Mouse (Mus musculus) stomach, postnatal 0 days (tissue): ENCODE data around the gene Zbtb8a. TPM values are rescaled to one million over a fixed set of nuclear protein-coding genes. Genes with fewer than 3 reads are reported as not detected.
"Not testable (repeated sequence)": the region's sequence is repeated elsewhere in the genome, so short reads cannot be mapped to it uniquely, and the experiment has no call there.

Experiments used
- ATAC-seq: fragments of 200-750 bp; cut with Nextera tagmentation; 2 replicates; pipeline ENCODE4 v1.8.0; 2017; ENCODE audit not compliant: low FRiP score, low TSS enrichment
- DNase-seq: peaks from one replicate; pipeline ENCODE4 v3.0.0-alpha.2; 2016; ENCODE audit warnings: low spot score
- H3K27ac ChIP-seq: fragments of 300-500 bp; sonication (generic); replicated peaks from 2 replicates; pipeline ENCODE4 v1.5.1; 2014; ENCODE audit warnings: mild to moderate bottlenecking, control low read depth
- H3K27me3 ChIP-seq: fragments of 300-500 bp; sonication (generic); 2 replicates; pipeline ENCODE4 v1.6.1; 2014; ENCODE audit warnings: low read length; ENCODE audit not compliant: control insufficient read depth, insufficient read depth
- H3K36me3 ChIP-seq: fragments of 300-500 bp; sonication (generic); 2 replicates; pipeline ENCODE4 v1.6.1; 2014; ENCODE audit warnings: low read length, mixed read lengths; ENCODE audit not compliant: control insufficient read depth, insufficient read depth
- H3K4me1 ChIP-seq: fragments of 300-500 bp; sonication (generic); replicated peaks from 2 replicates; pipeline ENCODE4 v1.6.1; 2014; ENCODE audit warnings: antibody characterized with exemption; ENCODE audit not compliant: control insufficient read depth, insufficient read depth
- H3K4me2 ChIP-seq: fragments of 300-500 bp; sonication (generic); replicated peaks from 2 replicates; pipeline ENCODE4 v1.6.1; 2014; ENCODE audit warnings: low read depth, mild to moderate bottlenecking, control low read depth, moderate library complexity
- H3K4me3 ChIP-seq: fragments of 300-500 bp; sonication (generic); 2 replicates; pipeline ENCODE4 v1.5.1; 2014; ENCODE audit warnings: low read depth, low read length, control low read depth
- H3K9ac ChIP-seq: fragments of 300-500 bp; sonication (generic); 2 replicates; pipeline ENCODE4 v1.6.1; 2014; ENCODE audit warnings: mild to moderate bottlenecking, low read length, control low read depth, mixed read lengths
- H3K9me3 ChIP-seq: fragments of 300-500 bp; sonication (generic); 2 replicates; pipeline ENCODE4 v1.6.1; 2016; ENCODE audit warnings: low read length; ENCODE audit not compliant: control insufficient read depth
- CTCF ChIP-seq: IDR thresholded peaks from 2 replicates; pipeline ENCODE4 v1.5.1; 2016; ENCODE audit warnings: antibody characterized with exemption, low read depth, mild to moderate bottlenecking, moderate library complexity
- EP300 ChIP-seq: optimal IDR thresholded peaks from 2 replicates; pipeline ENCODE3; 2016; ENCODE audit warnings: antibody characterized with exemption
- WGBS: fragments of 180-500 bp; shearing (Covaris S2); extraction: QIAGEN DNeasy Blood & Tissue Kit; methylation state at CpG from one replicate; pipeline ENCODE4 v1.1.7; 2014; 5-methylcytosine and 5-hydroxymethylcytosine counted together
- polyA plus RNA-seq: library from polyadenylated mRNA; unstranded; fragments of >200 nt; fragmentation: Nextera tagmentation; extraction: Ambion mirVana; gene quantifications from 2 replicates; pipeline ENCODE4 v1.2.1, GENCODE M21; 2015

Zbtb8a gene
- 12.2 and 13.0 TPM in 2 replicates for polyA plus RNA-seq

DNA sequence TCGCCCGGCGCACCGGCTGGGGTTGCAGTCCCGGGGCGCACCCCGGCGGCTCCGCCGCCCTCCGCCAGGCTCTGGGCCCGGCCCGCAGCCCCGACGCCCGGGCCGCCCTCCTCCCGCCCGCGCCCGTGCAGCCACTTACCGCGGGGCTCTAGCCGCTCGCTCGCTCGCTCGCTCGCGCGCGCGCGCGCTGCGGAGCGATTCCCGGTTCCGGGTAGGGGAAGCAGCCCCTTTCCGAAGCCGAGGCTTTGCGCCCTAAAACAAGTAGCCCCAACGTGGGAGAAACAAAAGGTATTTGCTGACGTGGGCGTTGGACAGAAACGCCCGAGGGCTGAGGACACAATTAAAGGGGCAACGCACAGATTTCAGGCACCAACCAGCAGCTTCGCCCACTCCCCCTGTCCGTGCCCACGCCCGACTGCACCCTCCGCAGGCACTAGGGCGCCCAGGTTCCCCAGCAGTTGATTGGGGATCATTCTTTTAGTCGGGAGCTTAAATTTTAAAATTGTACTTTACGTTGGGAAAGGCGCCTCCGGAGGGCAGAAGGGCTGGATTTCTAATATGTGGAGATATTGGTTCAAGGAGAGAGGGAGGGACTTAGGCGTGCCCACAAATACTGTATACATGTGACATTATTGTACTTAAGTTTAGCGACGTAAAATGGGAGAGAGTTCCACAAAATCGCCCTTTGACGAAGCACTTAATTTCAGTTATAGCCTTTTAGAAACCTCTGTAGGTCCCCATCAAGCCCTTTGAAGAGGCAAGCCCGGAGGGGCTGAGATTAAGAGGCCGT, at the start of gene Zbtb8a:
Gene Zbtb8a, minus strand, starts transcription at position 516 of the 790 bp plus-strand sequence.
- H3K27me3 ChIP-seq, result no peaks in the 10 kb centered on the region
- WGBS, result 2% methylated on average over 59 of the region's 65 CpGs
- peak; percentile 61 for ATAC-seq

DNA sequence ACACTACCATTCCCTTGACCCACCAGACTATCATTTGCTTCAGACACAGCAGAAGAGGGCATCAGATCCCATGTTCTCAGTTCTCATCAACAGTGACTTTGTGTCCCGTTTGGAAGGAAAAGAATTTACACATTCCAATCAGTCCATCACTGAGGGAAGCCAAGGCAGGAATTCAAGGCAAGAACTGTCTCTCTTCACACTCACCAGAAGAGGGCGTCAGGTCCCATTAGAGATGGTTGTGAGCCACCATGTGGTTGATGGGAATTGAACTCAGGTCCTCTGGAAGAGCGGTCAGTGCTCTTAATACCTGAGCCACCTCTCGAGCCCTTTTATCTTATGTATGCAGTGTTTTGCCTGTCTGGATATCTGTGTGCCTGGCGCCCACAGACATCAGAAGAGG, 40.4 kb upstream of the Zbtb8a start:
- Histone ChIP-seq H3K9ac (no peak overlapping the region), H3K36me3 (no peaks in the 10 kb centered on the region), H3K4me2 (no peak overlapping the region), H3K27me3 (no peaks in the 10 kb centered on the region), H3K9me3 (no peaks in the 10 kb centered on the region), H3K4me1 (no peaks in the 10 kb centered on the region), H3K4me3 (no peak overlapping the region), H3K27ac (no peak overlapping the region)
- no peak for TF ChIP-seq EP300
- peak; percentile 35 for TF ChIP-seq CTCF
- no peak for ATAC-seq
- 69% methylated on average over 5 of the region's 5 CpGs for WGBS
- no peak for DNase-seq

More for the DNA sequence above, at the start of gene Zbtb8a:
- H3K9ac ChIP-seq, result peak within 1 kb of the TSS; percentile 98
- H3K4me3 ChIP-seq, result peak within 1 kb of the TSS; percentile 87
- no peaks in the 10 kb centered on the region for H3K36me3 ChIP-seq
- DNase-seq, result peak; percentile 77
- TF ChIP-seq EP300, result no peak
- peak; percentile 43 for TF ChIP-seq CTCF
- H3K27ac ChIP-seq, result peak within 1 kb of the TSS; percentile 98
- H3K4me2 ChIP-seq, result peak within 1 kb of the TSS; percentile 76
- no peaks in the 10 kb centered on the region for H3K9me3 ChIP-seq
- H3K4me1 ChIP-seq, result no peaks in the 10 kb centered on the region

DNA sequence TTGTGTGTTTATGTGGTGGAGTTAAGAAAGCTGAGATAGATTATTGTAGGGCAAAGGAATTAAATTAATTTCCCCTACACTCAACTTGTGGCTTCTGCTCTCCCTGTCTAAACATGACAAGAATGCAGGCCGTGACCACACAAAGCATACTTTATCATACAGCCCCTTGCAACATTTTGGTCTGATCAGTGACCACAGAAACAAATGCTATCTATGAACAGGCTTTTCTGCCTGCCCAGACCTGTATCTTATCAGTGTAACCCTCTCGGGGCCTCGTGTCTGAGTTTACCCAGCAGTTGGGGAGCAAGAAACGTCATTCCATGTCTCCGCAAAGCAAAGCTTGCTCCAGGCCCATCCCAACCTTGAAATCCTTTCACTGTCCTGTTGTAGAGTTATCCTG, 38.6 kb upstream of the Zbtb8a start:
- DNase-seq (no peak), ATAC-seq (no peak)
- Histone ChIP-seq H3K27me3 (no peaks in the 10 kb centered on the region), H3K36me3 (no peaks in the 10 kb centered on the region), H3K9me3 (no peaks in the 10 kb centered on the region), H3K27ac (no peak overlapping the region), H3K4me1 (no peaks in the 10 kb centered on the region), H3K4me3 (no peak overlapping the region), H3K4me2 (no peak overlapping the region), H3K9ac (no peak overlapping the region)
- TF ChIP-seq EP300 (no peak), CTCF (no peak)
- WGBS, result 41% methylated on average over 5 of the region's 5 CpGs

DNA sequence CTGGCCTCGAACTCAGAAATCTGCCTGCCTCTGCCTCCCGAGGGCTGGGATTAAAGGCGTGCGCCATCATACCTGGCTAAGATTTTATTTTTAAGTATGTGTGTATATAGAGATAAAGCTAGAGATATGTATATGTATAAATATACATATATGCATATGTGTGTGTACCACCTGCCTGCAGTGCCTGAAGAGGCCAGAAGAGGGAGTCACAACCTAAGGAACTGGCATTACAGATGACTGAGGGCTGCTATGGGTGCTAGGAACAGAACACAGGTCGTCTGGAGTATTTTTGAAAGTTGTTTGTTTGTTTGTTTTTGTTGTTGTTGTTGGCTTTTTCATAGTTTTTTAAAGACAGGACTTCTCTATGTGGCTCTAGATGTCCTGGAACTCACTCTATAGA, 38.0 kb upstream of the Zbtb8a start:
- no peaks in the 10 kb centered on the region for H3K4me1 ChIP-seq
- no peak for DNase-seq
- no peaks in the 10 kb centered on the region for H3K27me3 ChIP-seq
- H3K9ac ChIP-seq, result no peak overlapping the region
- TF ChIP-seq EP300 (no peak), CTCF (peak; percentile 51)
- H3K9me3 ChIP-seq, result no peaks in the 10 kb centered on the region
- H3K4me3 ChIP-seq, result no peak overlapping the region
- WGBS, result 92% methylated on average over 5 of the region's 5 CpGs
- H3K4me2 ChIP-seq, result no peak overlapping the region
- no peaks in the 10 kb centered on the region for H3K36me3 ChIP-seq
- ATAC-seq, result no peak
- H3K27ac ChIP-seq, result no peak overlapping the region

DNA sequence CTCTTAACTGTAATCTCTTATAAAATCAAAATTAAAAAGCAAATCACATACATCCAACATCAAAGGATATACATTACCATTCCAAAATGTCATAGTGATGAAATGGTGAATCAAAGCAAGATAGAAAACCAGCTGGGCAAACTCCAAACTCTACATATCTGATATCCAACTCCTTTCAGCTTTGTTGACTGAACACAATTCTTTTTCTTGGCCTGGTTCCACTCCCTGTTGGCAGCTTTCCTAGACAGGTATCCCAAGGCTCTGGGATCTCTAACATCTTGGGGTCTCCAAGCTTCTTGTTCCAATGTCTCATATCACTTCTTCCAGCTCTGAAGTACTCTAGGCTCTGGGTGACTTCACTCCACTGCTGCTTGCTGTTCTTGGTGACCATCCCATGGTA, 33.1 kb upstream of the Zbtb8a start:
- Histone ChIP-seq H3K4me1 (no peaks in the 10 kb centered on the region), H3K4me2 (no peak overlapping the region), H3K4me3 (no peak overlapping the region), H3K9me3 (no peaks in the 10 kb centered on the region), H3K9ac (no peak overlapping the region), H3K36me3 (no peaks in the 10 kb centered on the region), H3K27ac (no peak overlapping the region), H3K27me3 (no peaks in the 10 kb centered on the region)
- ATAC-seq (peak; percentile 6; the same call in 1 of the 2 replicates), DNase-seq (peak; percentile 58)
- no peak for TF ChIP-seq CTCF
- TF ChIP-seq EP300, result no peak

DNA sequence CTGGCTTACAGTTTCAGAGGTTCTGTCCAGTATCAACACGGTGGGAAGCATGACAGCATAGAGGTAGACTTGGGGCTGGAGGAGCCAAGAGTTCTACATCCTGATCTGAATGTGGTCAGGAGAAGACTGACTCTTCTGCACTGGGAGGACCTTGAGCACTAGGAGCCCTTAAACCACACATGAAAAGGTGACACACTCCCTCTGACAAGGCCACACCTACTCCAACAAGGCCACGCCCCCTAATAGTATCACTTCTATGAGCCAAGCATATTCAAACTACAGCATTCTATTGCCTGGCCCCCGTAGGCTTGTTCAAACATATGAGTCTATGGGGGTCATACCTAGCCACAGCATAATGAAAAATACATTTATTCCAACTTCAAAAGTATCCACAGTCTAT, 32.6 kb upstream of the Zbtb8a start:
- H3K9me3 ChIP-seq, H3K4me2 ChIP-seq: not testable (repeated sequence)
- 68% methylated on average over 3 of the region's 3 CpGs for WGBS

More for the DNA sequence above, 32.6 kb upstream of the Zbtb8a start:
- H3K9ac ChIP-seq, H3K27ac ChIP-seq, H3K4me1 ChIP-seq, H3K36me3 ChIP-seq, H3K4me3 ChIP-seq, H3K27me3 ChIP-seq: not testable (repeated sequence)
- peak; percentile 67 for ATAC-seq
- peak; percentile 24 for DNase-seq
